Mouse (Mus musculus) spleen, adult 2 months (tissue): ENCODE measurements around the gene Fosl1.

Experiments
- CTCF ChIP-seq: fragments of 200-500 bp; IDR thresholded peaks from 2 replicates; pipeline ENCODE4 v1.5.1; 2011; ENCODE audit warnings: mild to moderate bottlenecking, inconsistent platforms; ENCODE audit not compliant: insufficient read depth, insufficient read length, insufficient replicate concordance; ENCODE audit errors: extremely low read depth
- POLR2A ChIP-seq: fragments of 200-500 bp; IDR thresholded peaks from 2 replicates; pipeline ENCODE4 v1.6.1; 2011; ENCODE audit warnings: low read depth, low read length, inconsistent platforms

GRCm38 (mm10) chr19:5496052-5496370 lies 48.7 kb downstream of the Fosl1 start:
- TF ChIP-seq CTCF (no peak), POLR2A (no peak)
